Mouse (Mus musculus) bone marrow macrophage, adult 2 months (primary cell): ENCODE measurements around the gene Nup54.

Experiments
- CTCF ChIP-seq: IDR thresholded peaks from 2 replicates; pipeline ENCODE4 v1.5.1; 2012; ENCODE audit warnings: low read depth, mild to moderate bottlenecking, low read length, moderate library complexity
- POLR2A ChIP-seq: IDR thresholded peaks from 2 replicates; pipeline ENCODE4 v1.6.1; 2012; ENCODE audit warnings: mild to moderate bottlenecking, low read depth, low read length, borderline replicate concordance

DNA sequence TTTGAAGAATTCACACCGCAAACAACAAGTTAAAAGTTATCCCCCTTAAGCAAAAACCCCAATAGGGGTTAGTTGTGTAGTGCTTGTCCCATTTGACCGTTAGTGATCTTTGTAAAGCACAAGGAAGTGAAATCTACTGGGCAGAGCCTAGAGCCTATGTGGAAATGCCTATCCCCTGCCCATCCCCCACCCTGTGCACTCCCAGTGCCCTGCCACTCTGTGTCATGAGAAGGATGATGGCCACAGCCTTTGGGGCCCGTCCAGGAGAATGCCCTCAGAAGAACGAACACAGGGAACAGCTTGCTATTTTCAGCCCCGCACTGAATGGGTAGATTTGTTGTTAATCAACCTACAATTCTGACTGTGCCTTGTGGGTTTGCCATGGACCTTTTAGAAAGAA is 6.5 kb upstream of the Nup54 start:
- TF ChIP-seq POLR2A (no peak), CTCF (no peak)
